Mouse (Mus musculus): ENCODE results near the gene Snupn.
"Not testable (repeated sequence)": the region's sequence is repeated elsewhere in the genome, so short reads cannot be mapped to it uniquely, and the experiment has no call there.

DNA sequence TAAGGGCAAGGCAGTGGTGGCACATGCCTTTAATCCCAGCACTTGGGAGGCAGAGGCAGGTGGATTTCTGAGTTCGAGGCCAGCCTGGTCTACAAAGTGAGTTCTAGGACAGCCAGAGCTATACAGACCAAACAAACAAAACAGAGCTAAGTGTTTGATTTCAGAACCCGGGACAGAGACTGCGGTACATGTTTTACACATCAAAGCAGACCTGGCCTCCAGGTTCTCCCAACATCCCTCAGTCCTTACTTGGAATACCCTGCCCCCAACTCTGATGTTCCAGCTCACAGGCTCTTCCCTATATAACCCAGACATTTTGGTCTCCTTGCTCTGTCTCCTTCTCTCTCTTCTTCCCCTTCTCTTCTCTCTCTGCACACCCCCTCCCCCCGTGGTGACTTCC is 40.7 kb upstream of the Snupn start:
- not testable (repeated sequence) for TF ChIP-seq POLR2A (IDR thresholded peaks at IDR 0.05; ENCODE audit: insufficient read length, low read depth); TCF12 (IDR thresholded peaks at IDR 0.05; ENCODE audit: insufficient read depth, poor library complexity, severe bottlenecking); MAX (IDR thresholded peaks at IDR 0.05; ENCODE audit: low read depth)
